Mouse (Mus musculus) lung, postnatal 0 days (tissue): ENCODE data around the gene H13.

Experiments used
- CTCF ChIP-seq: IDR thresholded peaks from 2 replicates; pipeline ENCODE4 v1.5.1; 2016; ENCODE audit warnings: antibody characterized with exemption, mild to moderate bottlenecking
- EP300 ChIP-seq: IDR thresholded peaks from 2 replicates; pipeline ENCODE4 v1.6.1; 2016; ENCODE audit warnings: antibody characterized with exemption, mild to moderate bottlenecking, control low read depth

GRCm38 (mm10) chr2:152737306-152738221, 68.3 kb downstream of the H13 start:
- TF ChIP-seq CTCF: no peak
- no peak for TF ChIP-seq EP300
